Mouse (Mus musculus): ENCODE results near the gene Rapgef3. TPM values are rescaled to one million over a fixed set of nuclear protein-coding genes. Genes with fewer than 3 reads are reported as not detected.

Rapgef3 gene
- polyA plus RNA-seq, 1 experiment from 2014 or later = 4.0 TPM

DNA sequence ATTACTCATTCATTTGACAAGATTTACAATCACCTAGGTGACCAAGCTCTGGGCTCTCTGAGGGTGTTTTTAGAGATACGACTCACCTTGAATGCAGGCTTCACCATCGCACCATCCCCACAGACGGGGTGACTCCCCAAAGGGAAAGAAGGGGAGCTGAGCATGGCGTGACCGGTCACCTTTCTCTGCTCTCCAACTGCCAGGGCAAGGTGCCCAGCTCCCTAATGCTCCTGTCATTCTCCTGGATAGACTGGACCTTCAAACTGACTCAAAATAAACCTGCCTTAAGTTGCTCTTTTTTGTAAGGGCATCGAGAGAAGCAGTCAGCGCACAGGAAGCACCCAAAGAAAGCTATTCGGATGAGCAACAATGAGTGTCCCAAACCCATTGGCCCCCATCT, 2.5 kb upstream of the Rapgef3 start:
- Histone ChIP-seq H3K4me2 (replicated peaks; ENCODE audit: low read depth, low read length) (no peak overlapping the region), H3K27ac (ENCODE audit: low read depth, low read length) (no peak overlapping the region), H3K4me1 (replicated peaks; ENCODE audit: control insufficient read depth, insufficient read depth, low read length) (peaks cover 18% of the 10 kb centered on the region), H3K27me3 (ENCODE audit: control insufficient read depth, insufficient read depth, low read length) (peaks cover 25% of the 10 kb centered on the region), H3K9ac (ENCODE audit: low read depth, low read length) (no peak overlapping the region), H3K36me3 (ENCODE audit: control insufficient read depth, insufficient read depth, low read length) (no peaks in the 10 kb centered on the region), H3K9me3 (ENCODE audit: control insufficient read depth, low read length) (no peaks in the 10 kb centered on the region), H3K4me3 (ENCODE audit: low read depth, low read length) (no peak overlapping the region)
- ATAC-seq (ENCODE audit: low FRiP score) (no peak), DNase-seq (ENCODE audit: low spot score) (no peak)
- WGBS = 77% methylated on average over 8 of the region's 8 CpGs

DNA sequence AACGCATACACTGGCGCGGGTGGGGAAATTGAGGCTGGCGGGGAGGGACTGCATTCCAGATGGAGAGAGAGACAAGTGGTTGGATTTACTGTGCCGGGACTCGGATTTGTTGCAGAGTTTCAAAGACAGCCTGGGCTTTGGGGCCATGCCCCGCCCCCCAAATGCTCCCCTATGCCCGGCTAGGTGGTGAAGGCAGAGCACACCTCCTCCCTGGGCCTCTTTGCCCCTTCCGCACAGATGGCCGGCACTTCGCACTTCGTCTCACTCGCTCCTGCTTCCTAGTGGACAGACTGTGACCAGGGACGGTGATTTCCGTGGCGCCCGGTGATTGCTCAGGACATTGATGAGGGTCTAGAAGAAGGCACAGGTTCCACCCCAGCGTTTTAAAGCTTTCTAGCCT, 420 bp upstream of the Rapgef3 start:
- Histone ChIP-seq H3K9me3 (ENCODE audit: control insufficient read depth, low read length) (no peaks in the 10 kb centered on the region), H3K4me2 (replicated peaks; ENCODE audit: low read depth, low read length) (peak overlapping the region; percentile 86), H3K27ac (ENCODE audit: low read depth, low read length) (no peak overlapping the region), H3K9ac (ENCODE audit: low read depth, low read length) (peak overlapping the region; percentile 57), H3K4me3 (ENCODE audit: low read depth, low read length) (peak overlapping the region; percentile 40), H3K36me3 (ENCODE audit: control insufficient read depth, insufficient read depth, low read length) (no peaks in the 10 kb centered on the region), H3K27me3 (ENCODE audit: control insufficient read depth, insufficient read depth, low read length) (peaks cover 25% of the 10 kb centered on the region), H3K4me1 (replicated peaks; ENCODE audit: control insufficient read depth, insufficient read depth, low read length) (peaks cover 18% of the 10 kb centered on the region)
- DNase-seq (ENCODE audit: low spot score) (peak; percentile 57), ATAC-seq (ENCODE audit: low FRiP score) (no peak; the same call in 1 of the 2 replicates)
- WGBS = under 1% methylated on average over 18 of the region's 18 CpGs

DNA sequence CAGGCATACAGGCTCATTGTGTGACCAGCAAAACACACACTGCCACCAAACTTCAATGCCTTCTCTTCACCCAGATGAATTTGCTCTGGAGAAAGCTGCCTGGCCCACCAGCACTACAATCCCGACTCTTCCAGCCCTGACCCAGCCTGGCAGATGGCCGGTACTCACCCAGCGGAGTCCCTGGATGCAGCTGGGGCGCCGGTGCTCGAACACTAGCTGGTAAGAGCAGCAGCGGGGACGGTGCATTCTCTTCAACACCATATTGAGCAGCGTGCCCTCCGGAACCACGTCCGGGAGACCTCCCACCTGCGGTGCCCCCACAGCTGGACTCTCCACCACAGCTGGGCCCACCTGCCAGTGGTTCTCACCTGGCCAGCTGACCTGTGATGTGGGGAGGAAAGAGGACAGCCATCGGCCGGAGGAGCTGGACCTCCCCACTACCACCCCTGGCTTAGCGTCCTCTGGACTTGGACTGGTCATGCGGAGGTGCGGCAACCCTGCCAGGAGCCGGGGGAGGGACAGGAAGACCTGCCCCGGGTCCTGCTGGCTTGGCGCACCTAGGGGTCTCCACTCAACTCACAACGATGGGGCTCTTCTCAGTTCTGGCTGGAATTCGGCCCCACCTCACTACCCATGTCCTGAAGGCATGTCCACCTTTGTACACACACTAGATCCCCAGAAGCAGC, 1.0 kb downstream of the Rapgef3 start:
- H3K9me3 ChIP-seq (ENCODE audit: control insufficient read depth, low read length) = no peaks in the 10 kb centered on the region
- peak overlapping the region; percentile 57; the same call in 1 of the 2 replicates for H3K9ac ChIP-seq (ENCODE audit: low read depth, low read length)
- H3K27ac ChIP-seq (ENCODE audit: low read depth, low read length) = peak overlapping the region; percentile 27; the same call in 1 of the 2 replicates
- peak overlapping the region; percentile 40 for H3K4me3 ChIP-seq (ENCODE audit: low read depth, low read length)
- ATAC-seq (ENCODE audit: low FRiP score) = peak; percentile 37
- 6% methylated on average over 23 of the region's 23 CpGs for WGBS
- peaks cover 18% of the 10 kb centered on the region for H3K4me1 ChIP-seq (replicated peaks; ENCODE audit: control insufficient read depth, insufficient read depth, low read length)
- no peaks in the 10 kb centered on the region for H3K36me3 ChIP-seq (ENCODE audit: control insufficient read depth, insufficient read depth, low read length)
- H3K4me2 ChIP-seq (replicated peaks; ENCODE audit: low read depth, low read length) = peak overlapping the region; percentile 86
- DNase-seq (ENCODE audit: low spot score) = peak; percentile 43
- peaks cover 25% of the 10 kb centered on the region for H3K27me3 ChIP-seq (ENCODE audit: control insufficient read depth, insufficient read depth, low read length)

- peak; percentile 32 for ATAC-seq (ENCODE audit: low FRiP score)
- Histone ChIP-seq H3K4me3 (ENCODE audit: low read depth, low read length) (peak overlapping the region; percentile 40; the same call in 1 of the 2 replicates), H3K9ac (ENCODE audit: low read depth, low read length) (peak overlapping the region; percentile 23; the same call in 1 of the 2 replicates), H3K4me2 (replicated peaks; ENCODE audit: low read depth, low read length) (peak overlapping the region; percentile 86; the same call in 1 of the 2 replicates), H3K27me3 (ENCODE audit: control insufficient read depth, insufficient read depth, low read length) (peaks cover 25% of the 10 kb centered on the region), H3K36me3 (ENCODE audit: control insufficient read depth, insufficient read depth, low read length) (no peaks in the 10 kb centered on the region), H3K4me1 (replicated peaks; ENCODE audit: control insufficient read depth, insufficient read depth, low read length) (peaks cover 18% of the 10 kb centered on the region), H3K27ac (ENCODE audit: low read depth, low read length) (peak overlapping the region; percentile 27), H3K9me3 (ENCODE audit: control insufficient read depth, low read length) (no peaks in the 10 kb centered on the region)
- WGBS = 13% methylated on average over 8 of the region's 8 CpGs
- peak; percentile 64 for DNase-seq (ENCODE audit: low spot score)
These were observed 1.6 kb downstream of the Rapgef3 start for GRCm38 (mm10) chr15:97766194-97766593.

- WGBS = 31% methylated on average over 13 of the region's 13 CpGs
- no peak for ATAC-seq (ENCODE audit: low FRiP score)
- H3K4me3 ChIP-seq (ENCODE audit: low read depth, low read length) = no peak overlapping the region
- no peak overlapping the region for H3K27ac ChIP-seq (ENCODE audit: low read depth, low read length)
- H3K36me3 ChIP-seq (ENCODE audit: control insufficient read depth, insufficient read depth, low read length) = no peaks in the 10 kb centered on the region
- no peak for DNase-seq (ENCODE audit: low spot score)
- H3K9me3 ChIP-seq (ENCODE audit: control insufficient read depth, low read length) = no peaks in the 10 kb centered on the region
- H3K27me3 ChIP-seq (ENCODE audit: control insufficient read depth, insufficient read depth, low read length) = peaks cover 25% of the 10 kb centered on the region
- no peak overlapping the region for H3K4me2 ChIP-seq (replicated peaks; ENCODE audit: low read depth, low read length)
- no peak overlapping the region for H3K9ac ChIP-seq (ENCODE audit: low read depth, low read length)
- peaks cover 18% of the 10 kb centered on the region for H3K4me1 ChIP-seq (replicated peaks; ENCODE audit: control insufficient read depth, insufficient read depth, low read length)
These were observed 2.5 kb downstream of the Rapgef3 start for GRCm38 (mm10) chr15:97765090-97765794.

GRCm38 (mm10) chr15:97764532-97764931, 3.2 kb downstream of the Rapgef3 start:
- peaks cover 25% of the 10 kb centered on the region for H3K27me3 ChIP-seq (ENCODE audit: control insufficient read depth, insufficient read depth, low read length)
- no peak overlapping the region for H3K27ac ChIP-seq (ENCODE audit: low read depth, low read length)
- H3K36me3 ChIP-seq (ENCODE audit: control insufficient read depth, insufficient read depth, low read length) = no peaks in the 10 kb centered on the region
- 85% methylated on average over 2 of the region's 2 CpGs for WGBS
- no peak overlapping the region for H3K4me3 ChIP-seq (ENCODE audit: low read depth, low read length)
- no peak for ATAC-seq (ENCODE audit: low FRiP score)
- no peak for DNase-seq (ENCODE audit: low spot score)
- H3K4me2 ChIP-seq (replicated peaks; ENCODE audit: low read depth, low read length) = no peak overlapping the region
- H3K9ac ChIP-seq (ENCODE audit: low read depth, low read length) = no peak overlapping the region
- peaks cover 18% of the 10 kb centered on the region for H3K4me1 ChIP-seq (replicated peaks; ENCODE audit: control insufficient read depth, insufficient read depth, low read length)
- H3K9me3 ChIP-seq (ENCODE audit: control insufficient read depth, low read length) = no peaks in the 10 kb centered on the region

DNA sequence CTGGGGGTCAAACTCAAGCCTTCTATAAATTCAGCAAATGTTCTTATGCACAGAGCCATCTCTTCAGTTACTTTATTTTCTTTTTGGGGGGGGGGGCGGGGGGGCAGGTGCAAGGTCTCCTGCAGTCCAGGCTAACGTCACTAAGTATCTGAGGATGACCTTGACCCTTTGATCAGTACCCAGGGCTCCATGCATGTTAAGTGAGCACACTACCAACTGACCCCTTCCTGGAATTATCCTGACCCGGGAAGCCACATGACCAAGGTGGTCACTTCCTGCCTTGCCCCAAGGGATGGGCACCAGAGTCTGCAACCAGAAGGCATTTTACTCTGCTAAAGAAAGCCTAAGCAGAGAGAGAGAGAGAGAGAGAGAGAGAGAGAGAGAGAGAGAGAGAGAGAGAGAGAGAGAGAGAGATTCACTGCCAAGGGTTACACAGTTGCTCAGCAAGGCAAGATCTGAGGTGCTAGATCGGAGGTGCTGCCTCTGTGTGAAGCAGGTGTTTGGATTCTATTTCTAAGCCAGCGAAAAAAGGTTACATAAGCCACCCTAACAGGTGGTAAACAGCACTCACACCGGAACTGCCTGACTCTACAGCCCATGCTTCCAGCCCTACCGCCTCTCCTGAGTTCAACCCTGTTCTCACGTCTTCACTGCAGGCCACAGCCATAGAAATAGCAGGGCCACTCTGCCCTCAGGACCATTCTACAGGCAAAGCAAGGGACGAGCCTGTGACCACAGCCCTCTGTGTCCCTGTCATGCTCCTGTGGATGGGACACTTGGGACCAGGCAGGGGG, 4.3 kb downstream of the Rapgef3 start:
- H3K9ac ChIP-seq (ENCODE audit: low read depth, low read length) = no peak overlapping the region
- ATAC-seq (ENCODE audit: low FRiP score) (no peak), DNase-seq (ENCODE audit: low spot score) (no peak)
- H3K27ac ChIP-seq (ENCODE audit: low read depth, low read length) = no peak overlapping the region
- H3K4me3 ChIP-seq (ENCODE audit: low read depth, low read length) = no peak overlapping the region
- 63% methylated on average over 9 of the region's 9 CpGs for WGBS
- peaks cover 18% of the 10 kb centered on the region for H3K27me3 ChIP-seq (ENCODE audit: control insufficient read depth, insufficient read depth, low read length)
- peaks cover 18% of the 10 kb centered on the region for H3K4me1 ChIP-seq (replicated peaks; ENCODE audit: control insufficient read depth, insufficient read depth, low read length)
- no peaks in the 10 kb centered on the region for H3K9me3 ChIP-seq (ENCODE audit: control insufficient read depth, low read length)
- H3K4me2 ChIP-seq (replicated peaks; ENCODE audit: low read depth, low read length) = no peak overlapping the region
- no peaks in the 10 kb centered on the region for H3K36me3 ChIP-seq (ENCODE audit: control insufficient read depth, insufficient read depth, low read length)

- WGBS = 65% methylated on average over 9 of the region's 9 CpGs
- Histone ChIP-seq H3K9me3 (ENCODE audit: control insufficient read depth, low read length) (no peaks in the 10 kb centered on the region), H3K9ac (ENCODE audit: low read depth, low read length) (no peak overlapping the region), H3K27me3 (ENCODE audit: control insufficient read depth, insufficient read depth, low read length) (peaks cover 12% of the 10 kb centered on the region), H3K4me2 (replicated peaks; ENCODE audit: low read depth, low read length) (no peak overlapping the region), H3K27ac (ENCODE audit: low read depth, low read length) (no peak overlapping the region), H3K4me1 (replicated peaks; ENCODE audit: control insufficient read depth, insufficient read depth, low read length) (peaks cover 18% of the 10 kb centered on the region), H3K36me3 (ENCODE audit: control insufficient read depth, insufficient read depth, low read length) (no peaks in the 10 kb centered on the region), H3K4me3 (ENCODE audit: low read depth, low read length) (no peak overlapping the region)
- ATAC-seq (ENCODE audit: low FRiP score) (no peak), DNase-seq (ENCODE audit: low spot score) (no peak)
These were observed 5.0 kb downstream of the Rapgef3 start for GRCm38 (mm10) chr15:97762733-97763132.

All from hindbrain, embryonic 11.5 days (tissue).